Mouse (Mus musculus) intestine, embryonic 16.5 days (tissue): Measurements from ENCODE around the gene Prn. TPM values are rescaled to one million over a fixed set of nuclear protein-coding genes. Genes with fewer than 3 reads are reported as not detected.

Source experiments
- ATAC-seq: fragments of 200-750 bp; cut with Nextera tagmentation; 2 replicates; pipeline ENCODE4 v1.8.0; 2017; ENCODE audit warnings: moderate TSS enrichment, moderate library complexity
- H3K27ac ChIP-seq: fragments of 300-500 bp; sonication (generic); 2 replicates; pipeline ENCODE4 v1.5.1; 2014; ENCODE audit warnings: mild to moderate bottlenecking, low read length
- H3K27me3 ChIP-seq: fragments of 300-500 bp; sonication (generic); replicated peaks from 2 replicates; pipeline ENCODE4 v1.6.1; 2014; ENCODE audit warnings: low read length, control low read depth, mixed read lengths; ENCODE audit not compliant: control insufficient read depth, insufficient read depth
- H3K36me3 ChIP-seq: fragments of 300-500 bp; sonication (generic); 2 replicates; pipeline ENCODE4 v1.6.1; 2014; ENCODE audit warnings: low read length, control low read depth; ENCODE audit not compliant: control insufficient read depth, insufficient read depth
- H3K4me1 ChIP-seq: fragments of 300-500 bp; sonication (generic); 2 replicates; pipeline ENCODE4 v1.6.1; 2014; ENCODE audit warnings: low read length, control low read depth, mixed read lengths; ENCODE audit not compliant: control insufficient read depth, insufficient read depth
- H3K4me2 ChIP-seq: fragments of 300-500 bp; sonication (generic); 2 replicates; pipeline ENCODE4 v1.6.1; 2014; ENCODE audit warnings: low read depth, low read length, control low read depth
- H3K4me3 ChIP-seq: fragments of 300-500 bp; sonication (generic); 2 replicates; pipeline ENCODE4 v1.5.1; 2014; ENCODE audit warnings: mild to moderate bottlenecking, low read length
- H3K9ac ChIP-seq: fragments of 300-500 bp; sonication (generic); 2 replicates; pipeline ENCODE4 v1.6.1; 2014; ENCODE audit warnings: low read depth, low read length
- H3K9me3 ChIP-seq: fragments of 300-500 bp; sonication (generic); 2 replicates; pipeline ENCODE4 v1.6.1; 2016; ENCODE audit warnings: low read length, control low read depth; ENCODE audit not compliant: control insufficient read depth
- WGBS: fragments of 180-500 bp; shearing (Covaris S2); extraction: QIAGEN DNeasy Blood & Tissue Kit; methylation state at CpG from one replicate; pipeline ENCODE4 v1.1.7; 2014; 5-methylcytosine and 5-hydroxymethylcytosine counted together
- polyA plus RNA-seq: library from polyadenylated mRNA; unstranded; fragments of >200 nt; fragmentation: Nextera tagmentation; extraction: Ambion mirVana; gene quantifications from 2 replicates; pipeline ENCODE4 v1.2.1, GENCODE M21; 2015

The Prn gene
- polyA plus RNA-seq, 1 experiment from 2014 or later: not detected

DNA sequence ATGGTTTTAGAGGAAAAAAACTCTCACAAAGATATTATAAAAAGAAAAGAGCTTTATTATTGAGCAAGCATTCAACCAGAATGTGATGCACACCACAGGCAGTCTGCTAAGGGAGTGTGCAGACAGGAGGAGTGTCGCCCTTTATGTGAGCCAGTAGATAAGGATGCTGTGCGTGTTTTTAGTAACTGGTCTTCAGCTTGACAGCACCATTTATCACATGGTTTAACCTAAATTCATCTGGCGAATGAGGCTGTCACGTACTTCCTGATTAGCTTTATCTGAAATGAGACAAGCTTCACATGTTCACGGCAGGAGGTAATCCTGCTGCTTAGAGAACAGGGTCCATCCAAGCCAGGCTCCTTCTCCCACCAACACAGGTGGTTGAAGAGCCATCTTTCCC, 4.7 kb upstream of the Prn start:
- ATAC-seq: no peak
- Histone ChIP-seq H3K9me3 (no peaks in the 10 kb centered on the region), H3K9ac (no peak overlapping the region), H3K27me3 (no peaks in the 10 kb centered on the region), H3K4me2 (no peak overlapping the region), H3K27ac (no peak overlapping the region), H3K36me3 (no peaks in the 10 kb centered on the region), H3K4me3 (no peak overlapping the region), H3K4me1 (peaks cover 3% of the 10 kb centered on the region; the same call in 1 of the 2 replicates)
- 44% methylated on average over 5 of the region's 5 CpGs for WGBS

GRCm38 (mm10) chr2:131905776-131906175, 4.0 kb upstream of the Prn start:
- ATAC-seq: no peak
- H3K4me3 ChIP-seq: no peak overlapping the region
- H3K9me3 ChIP-seq: no peaks in the 10 kb centered on the region
- H3K36me3 ChIP-seq: no peaks in the 10 kb centered on the region
- H3K4me2 ChIP-seq: no peak overlapping the region
- no peaks in the 10 kb centered on the region for H3K27me3 ChIP-seq
- no peak overlapping the region for H3K9ac ChIP-seq
- H3K27ac ChIP-seq: no peak overlapping the region
- WGBS: 72% methylated on average over 6 of the region's 6 CpGs
- H3K4me1 ChIP-seq: peaks cover 3% of the 10 kb centered on the region; the same call in 1 of the 2 replicates

DNA sequence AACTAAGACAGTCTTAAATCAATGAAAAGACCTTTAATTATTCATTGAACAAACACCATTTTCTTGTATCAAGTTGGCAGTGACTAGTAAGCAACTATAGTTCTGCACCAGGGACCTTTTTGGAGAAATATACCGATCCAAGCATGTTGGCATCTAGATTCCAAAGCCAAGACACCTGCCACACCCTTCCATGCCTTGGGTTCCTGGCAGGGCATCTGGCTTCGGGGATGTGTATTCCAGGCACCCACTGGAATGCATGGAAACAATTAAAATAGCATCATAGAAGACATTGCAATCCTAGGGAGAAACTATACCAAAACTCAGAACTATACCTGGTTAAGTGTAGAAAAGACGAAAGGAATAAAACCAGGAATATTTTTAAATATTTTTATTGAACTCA, 3.5 kb upstream of the Prn start:
- H3K9ac ChIP-seq: no peak overlapping the region
- WGBS: 86% methylated on average over 3 of the region's 3 CpGs

GRCm38 (mm10) chr2:131906846-131907245, 2.9 kb upstream of the Prn start:
- Histone ChIP-seq H3K4me2 (no peak overlapping the region), H3K36me3 (no peaks in the 10 kb centered on the region), H3K9ac (no peak overlapping the region), H3K27ac (no peak overlapping the region), H3K4me1 (peaks cover 3% of the 10 kb centered on the region; the same call in 1 of the 2 replicates), H3K9me3 (no peaks in the 10 kb centered on the region), H3K4me3 (no peak overlapping the region), H3K27me3 (no peaks in the 10 kb centered on the region)
- no peak for ATAC-seq
- 73% methylated on average over 1 of the region's 1 CpGs for WGBS

More for the DNA sequence above, 3.5 kb upstream of the Prn start:
- Histone ChIP-seq H3K27ac (no peak overlapping the region), H3K4me3 (no peak overlapping the region), H3K36me3 (no peaks in the 10 kb centered on the region), H3K27me3 (no peaks in the 10 kb centered on the region), H3K4me1 (peaks cover 3% of the 10 kb centered on the region; the same call in 1 of the 2 replicates), H3K4me2 (no peak overlapping the region), H3K9me3 (no peaks in the 10 kb centered on the region)
- no peak for ATAC-seq

- no peak overlapping the region for H3K4me2 ChIP-seq
- WGBS: 86% methylated on average over 5 of the region's 5 CpGs
- H3K36me3 ChIP-seq: no peaks in the 10 kb centered on the region
- no peak overlapping the region for H3K9ac ChIP-seq
- H3K27ac ChIP-seq: no peak overlapping the region
- ATAC-seq: no peak
- no peaks in the 10 kb centered on the region for H3K27me3 ChIP-seq
- H3K4me1 ChIP-seq: peaks cover 3% of the 10 kb centered on the region; the same call in 1 of the 2 replicates
- H3K4me3 ChIP-seq: no peak overlapping the region
- no peaks in the 10 kb centered on the region for H3K9me3 ChIP-seq
Measured at GRCm38 (mm10) chr2:131907311-131907710, 2.4 kb upstream of the Prn start.

DNA sequence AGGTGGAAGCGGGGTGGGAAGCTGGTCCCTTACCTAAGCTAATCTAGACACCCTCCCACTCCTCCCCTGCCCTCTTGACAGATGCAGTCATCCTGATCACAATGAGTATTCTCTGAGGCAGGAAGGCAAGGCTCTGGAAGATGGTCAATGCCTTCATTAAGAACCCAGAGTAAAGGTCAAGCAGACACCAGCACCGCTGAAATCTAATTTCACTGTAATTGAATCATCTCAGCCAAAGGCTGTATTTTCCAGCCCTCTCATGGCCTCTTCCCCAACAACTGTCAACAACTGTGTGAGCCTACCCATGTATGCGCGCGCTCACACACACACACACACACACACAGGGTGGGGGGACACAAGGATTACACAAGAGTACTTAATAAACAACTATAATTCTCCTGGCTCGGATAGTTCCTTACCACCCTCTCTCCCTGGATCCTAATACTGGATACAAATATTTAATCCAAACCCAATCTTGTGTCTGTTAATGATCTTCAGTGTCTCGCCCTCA, 1.4 kb upstream of the Prn start:
- H3K4me1 ChIP-seq: no peaks in the 10 kb centered on the region
- H3K27ac ChIP-seq: no peak overlapping the region
- ATAC-seq: no peak
- H3K36me3 ChIP-seq: no peaks in the 10 kb centered on the region
- H3K4me3 ChIP-seq: no peak overlapping the region
- H3K27me3 ChIP-seq: no peaks in the 10 kb centered on the region
- H3K9me3 ChIP-seq: no peaks in the 10 kb centered on the region
- H3K9ac ChIP-seq: no peak overlapping the region
- 78% methylated on average over 7 of the region's 7 CpGs for WGBS
- no peak overlapping the region for H3K4me2 ChIP-seq

- 87% methylated on average over 1 of the region's 1 CpGs for WGBS
- Histone ChIP-seq H3K27me3 (no peaks in the 10 kb centered on the region), H3K36me3 (no peaks in the 10 kb centered on the region), H3K4me3 (no peak overlapping the region), H3K9ac (no peak overlapping the region), H3K27ac (no peak overlapping the region; the same call in 1 of the 2 replicates), H3K4me2 (no peak overlapping the region), H3K4me1 (no peaks in the 10 kb centered on the region), H3K9me3 (no peaks in the 10 kb centered on the region)
- ATAC-seq: no peak
Measured at GRCm38 (mm10) chr2:131908906-131909305, 851 bp upstream of the Prn start.

DNA sequence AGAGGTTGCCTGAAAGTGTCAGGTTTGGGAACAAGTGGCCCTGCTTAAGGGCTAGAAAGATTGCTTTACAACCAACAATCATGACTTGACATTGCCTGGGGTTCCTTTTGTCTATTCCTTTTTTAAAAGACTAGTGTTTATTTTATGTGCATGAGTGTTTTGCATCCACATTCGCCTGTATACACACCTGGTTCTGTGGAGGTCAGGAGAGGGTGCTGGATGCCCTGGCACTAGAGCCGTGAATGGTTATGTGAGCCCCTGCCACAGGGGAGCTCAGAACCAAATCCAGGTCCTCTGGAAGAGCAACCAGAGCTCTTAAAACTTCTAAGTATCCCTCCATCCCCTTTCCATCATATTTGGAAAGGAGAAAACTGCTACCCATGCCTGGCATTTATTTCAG, 1.1 kb downstream of the Prn start:
- no peaks in the 10 kb centered on the region for H3K9me3 ChIP-seq
- WGBS: 70% methylated on average over 2 of the region's 2 CpGs
- H3K4me2 ChIP-seq: peak overlapping the region; percentile 79; the same call in 1 of the 2 replicates
- no peak overlapping the region for H3K9ac ChIP-seq
- peak overlapping the region; percentile 80; the same call in 1 of the 2 replicates for H3K4me3 ChIP-seq
- no peaks in the 10 kb centered on the region for H3K4me1 ChIP-seq
- H3K27ac ChIP-seq: no peak overlapping the region
- H3K27me3 ChIP-seq: no peaks in the 10 kb centered on the region
- no peaks in the 10 kb centered on the region for H3K36me3 ChIP-seq
- no peak for ATAC-seq

DNA sequence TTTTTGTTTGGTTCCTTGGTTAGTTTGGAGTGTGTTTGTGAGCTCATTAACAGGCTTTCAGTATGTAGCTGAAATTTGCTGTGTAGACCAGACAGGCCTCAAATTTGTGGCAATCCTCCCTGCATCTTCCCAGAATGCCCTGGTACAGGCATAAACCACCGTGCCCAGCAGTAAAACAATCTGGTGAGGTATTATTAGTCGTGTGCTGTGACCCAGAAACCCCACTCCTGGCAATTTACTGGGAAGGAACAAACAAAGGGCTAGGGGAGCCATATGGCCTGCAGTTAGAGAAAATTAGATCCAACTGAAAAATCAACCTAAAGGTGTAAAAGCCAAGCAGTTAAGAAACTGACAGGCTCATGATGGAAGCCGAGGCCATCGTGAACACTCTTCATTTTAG, 1.6 kb downstream of the Prn start:
- WGBS: 35% methylated on average over 4 of the region's 4 CpGs
- Histone ChIP-seq H3K4me2 (no peak overlapping the region), H3K27ac (no peak overlapping the region), H3K4me3 (no peak overlapping the region), H3K4me1 (no peaks in the 10 kb centered on the region), H3K27me3 (no peaks in the 10 kb centered on the region), H3K9me3 (no peaks in the 10 kb centered on the region), H3K9ac (no peak overlapping the region), H3K36me3 (no peaks in the 10 kb centered on the region)
- no peak for ATAC-seq
